Mouse (Mus musculus) gastrocnemius, postnatal 25 days (tissue): ENCODE data around the gene Nkx2-5. TPM values are rescaled to one million over a fixed set of nuclear protein-coding genes. Genes with fewer than 3 reads are reported as not detected.

Experiments used
- DNase-seq: peaks from one replicate; pipeline ENCODE4 v3.0.0; 2022
- total RNA-seq, 2 experiments: library from RNA; stranded (reverse); gene quantifications; 1 replicate in 1 of 2; 2 replicates in 1 of 2; pipeline ENCODE4 v1.2.3; 2021

The Nkx2-5 gene
- total RNA-seq, 2 experiments from 2014 or later = not detected

- DNase-seq = no peak
These were observed 55.8 kb downstream of the Nkx2-5 start for GRCm38 (mm10) chr17:26788986-26789385.

Other genes starting within 250 kb of the Nkx2-5 start
- 10 to 100 TPM; 29.7 to 43.1 TPM for gene Atp6v0e, start 181.8 kb downstream of the Nkx2-5 start, total RNA-seq
- gene Crebrf, start 129.4 kb downstream of the Nkx2-5 start, total RNA-seq = 10 to 100 TPM; 21.7 to 24.0 TPM
- gene Bnip1, start 63.9 kb downstream of the Nkx2-5 start, total RNA-seq = 10 to 100 TPM; 20.6 to 23.7 TPM
- gene Kifc5b, start 72.1 kb upstream of the Nkx2-5 start, total RNA-seq = under 1 TPM; 0.31 to 0.56 TPM
- 1 to 10 TPM; 5.1 to 5.9 TPM for gene Phf1, start 88.0 kb upstream of the Nkx2-5 start, total RNA-seq
- 10 to 100 TPM; 83.7 to 87.0 TPM for gene Cuta, start 94.6 kb upstream of the Nkx2-5 start, total RNA-seq
- gene Syngap1, start 96.2 kb upstream of the Nkx2-5 start, total RNA-seq = 1 to 10 TPM; 2.7 to 4.7 TPM
- under 1 TPM; 0.43 to 0.92 TPM for gene Zbtb9, start 128.2 kb upstream of the Nkx2-5 start, total RNA-seq
- 10 to 100 TPM; 16.9 to 21.0 TPM for gene Bak1, start 184.0 kb upstream of the Nkx2-5 start, total RNA-seq
- gene Itpr3, start 212.3 kb upstream of the Nkx2-5 start, total RNA-seq = 1 to 10 TPM; 1.6 to 2.4 TPM